Mouse (Mus musculus) ES-E14 (cell line): ENCODE results near the gene Elmo3. TPM values are rescaled to one million over a fixed set of nuclear protein-coding genes. Genes with fewer than 3 reads are reported as not detected.

ENCODE experiments used
- DNase-seq: peaks from one replicate; pipeline ENCODE4 v3.0.0-alpha.2; 2013; ENCODE audit warnings: low read depth, low spot score
- H3K27ac ChIP-seq: 2 replicates; pipeline ENCODE4 v1.5.1; 2012; ENCODE audit warnings: low read depth, mild to moderate bottlenecking, low read length, moderate library complexity, mixed read lengths; ENCODE audit not compliant: poor library complexity, insufficient read depth, severe bottlenecking
- H3K36me3 ChIP-seq: 2 replicates; pipeline ENCODE4 v1.6.1; 2012; ENCODE audit warnings: mild to moderate bottlenecking, low read length, moderate library complexity, mixed read lengths; ENCODE audit not compliant: control insufficient read depth, poor library complexity, insufficient read depth, severe bottlenecking
- H3K4me1 ChIP-seq, 2 experiments: fragments of 150-350 bp in 1 of 2; sonication (generic) in 1 of 2; 2 replicates each; pipeline ENCODE4 v1.6.1; 2012; ENCODE audit warnings: low read length in 2 of 2, mild to moderate bottlenecking in 1 of 2, mixed read lengths in 1 of 2; ENCODE audit not compliant: control insufficient read depth in 2 of 2, insufficient read depth in 2 of 2, poor library complexity in 1 of 2
- H3K4me3 ChIP-seq, 2 experiments: fragments of 150-350 bp in 1 of 2; sonication (generic) in 1 of 2; 2 replicates each; pipeline ENCODE4 v1.5.1; 2012; ENCODE audit warnings: low read length in 2 of 2, low read depth in 1 of 2, mild to moderate bottlenecking in 1 of 2, mixed read lengths in 1 of 2; ENCODE audit not compliant: insufficient read depth in 1 of 2, poor library complexity in 1 of 2, severe bottlenecking in 1 of 2
- H3K9ac ChIP-seq: 2 replicates; pipeline ENCODE4 v1.6.1; 2012; ENCODE audit warnings: low read depth, mild to moderate bottlenecking, low read length, mixed read lengths; ENCODE audit not compliant: poor library complexity, insufficient read depth, severe bottlenecking
- H3K9me3 ChIP-seq: fragments of 150-350 bp; sonication (generic); 2 replicates; pipeline ENCODE4 v1.6.1; 2012; ENCODE audit warnings: low read depth, mild to moderate bottlenecking, low read length; ENCODE audit not compliant: control insufficient read depth, insufficient read depth
- CHD2 ChIP-seq: IDR thresholded peaks from 2 replicates; pipeline ENCODE4 v1.6.1; 2014; ENCODE audit warnings: mild to moderate bottlenecking, low read depth, low read length, inconsistent platforms
- HCFC1 ChIP-seq: IDR thresholded peaks from 2 replicates; pipeline ENCODE4 v1.6.1; 2012; ENCODE audit warnings: low read length, inconsistent platforms, borderline replicate concordance; ENCODE audit not compliant: insufficient read depth
- MAFK ChIP-seq: IDR thresholded peaks from 2 replicates; pipeline ENCODE4 v1.6.1; 2014; ENCODE audit warnings: mild to moderate bottlenecking, low read depth, low read length, inconsistent platforms; ENCODE audit not compliant: insufficient read depth
- ZC3H11A ChIP-seq: IDR thresholded peaks from 2 replicates; pipeline ENCODE4 v1.6.1; 2012; ENCODE audit warnings: low read depth, mild to moderate bottlenecking, inconsistent platforms, low read length, borderline replicate concordance
- ZNF384 ChIP-seq: IDR thresholded peaks from 2 replicates; pipeline ENCODE4 v1.6.1; 2012; ENCODE audit warnings: low read depth, low read length, inconsistent platforms
- in situ Hi-C, 2 experiments: fragments of 600-800 bp; cut with MboI; formaldehyde crosslinking; loops; one replicate each; pipeline ENCODE4 v1.15.1; 2025; ENCODE audit warnings: low sequenced_read_pairs in 2 of 2, inconsistent platforms in 1 of 2; ENCODE audit not compliant: unreplicated experiment in 2 of 2
- total RNA-seq: library from RNA; depleted of rRNA; stranded (reverse); fragments of 300-350 nt; gene quantifications from 2 replicates; pipeline ENCODE4 v1.2.3, GENCODE M21; 2012

The Elmo3 gene
- total RNA-seq, 1 experiment, result 3.5 TPM

DNA sequence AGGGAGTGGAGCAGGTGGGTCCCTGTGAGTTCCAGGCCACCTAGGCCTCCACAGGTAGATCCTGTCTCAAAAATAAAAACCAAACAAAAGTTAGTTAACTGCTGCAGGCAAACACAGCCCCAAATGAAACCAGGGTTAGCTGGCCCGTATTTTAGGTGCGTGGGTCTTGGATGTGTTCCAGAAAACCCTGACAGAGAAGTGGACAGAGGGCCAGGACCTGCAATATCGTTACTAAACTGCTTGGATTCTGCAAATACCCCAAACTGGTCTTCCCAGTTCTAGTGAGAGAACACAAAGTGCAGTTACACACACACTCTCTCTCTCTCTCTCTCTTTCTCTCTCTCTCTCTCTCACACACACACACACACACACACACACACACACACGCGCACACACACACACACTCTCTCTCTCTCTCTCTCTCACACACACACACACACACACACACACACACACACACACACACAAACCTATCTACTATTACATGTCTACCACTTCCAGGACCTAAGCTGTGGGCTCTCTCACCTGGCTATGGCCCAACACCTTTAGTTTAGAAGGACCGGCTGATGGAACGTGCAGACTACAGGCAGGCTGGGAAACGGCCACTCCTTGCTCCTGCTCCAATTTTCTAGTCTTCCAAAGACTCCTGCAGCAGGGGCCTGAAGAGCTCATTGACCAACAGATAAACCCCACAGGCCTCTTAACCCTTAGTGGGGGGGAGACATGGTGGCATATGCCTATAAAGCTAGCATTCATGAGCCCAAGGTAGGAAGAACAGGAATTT, 38.6 kb downstream of the Elmo3 start:
- TF ChIP-seq ZC3H11A, result no peak
- no peak for TF ChIP-seq MAFK
- no peak for TF ChIP-seq CHD2
- no peak for TF ChIP-seq ZNF384
- no peak for TF ChIP-seq HCFC1
- in situ Hi-C loops, result no loop called here
- Histone ChIP-seq H3K36me3 (no peaks in the 10 kb centered on the region), H3K9ac (no peak overlapping the region), H3K4me1 (peaks cover 0 to 12% of the 10 kb centered on the region in 2 experiments; a peak in 3 of 4 replicates), H3K9me3 (no peaks in the 10 kb centered on the region), H3K4me3 (no peak overlapping the region), H3K27ac (no peak overlapping the region)
- no peak for DNase-seq

DNA sequence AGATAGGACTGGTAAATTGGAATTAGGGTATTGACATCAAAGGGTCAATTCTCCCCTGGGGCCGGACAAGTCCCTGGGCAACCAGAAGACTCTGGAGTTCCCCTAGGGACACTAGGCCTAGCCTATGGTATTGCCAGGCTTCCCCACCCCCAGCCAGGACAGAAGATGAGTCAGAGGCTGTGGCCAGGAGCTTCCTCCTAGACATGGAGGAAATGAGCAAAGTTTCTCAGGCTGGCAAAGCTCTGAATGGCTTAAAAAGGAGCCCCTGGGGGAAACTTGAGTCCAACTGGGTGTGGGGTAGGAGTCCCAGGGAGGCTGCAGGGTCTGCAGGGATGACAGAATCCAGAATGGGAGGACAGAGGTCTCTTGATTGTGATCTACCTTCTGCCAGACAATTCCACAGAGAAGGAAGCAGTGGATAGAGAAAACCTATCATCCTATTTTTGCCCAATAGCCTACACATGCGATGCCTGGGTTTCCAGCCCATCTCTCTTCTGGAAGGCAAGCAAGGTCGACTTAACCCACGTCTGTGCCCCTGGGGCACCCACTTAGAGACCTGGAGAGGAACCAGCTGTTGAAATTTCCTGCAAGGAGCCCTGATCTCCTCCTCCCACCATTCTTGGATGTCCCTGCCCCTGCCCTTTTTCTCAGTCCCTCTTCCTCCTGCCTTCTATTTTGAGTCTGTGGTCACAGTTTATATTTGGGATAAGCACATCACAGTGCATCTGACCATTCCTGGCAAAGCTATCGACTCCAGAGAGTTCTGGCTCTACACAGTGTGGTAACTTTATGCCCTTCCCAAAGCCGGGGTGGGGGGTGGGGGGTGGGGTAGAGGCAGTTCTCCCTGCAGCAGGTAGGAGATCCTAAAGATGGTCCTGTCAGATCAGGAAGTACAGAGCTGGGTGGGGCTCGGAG, 39.9 kb downstream of the Elmo3 start:
- TF ChIP-seq CHD2, result no peak
- no peak for TF ChIP-seq HCFC1
- no peak for TF ChIP-seq ZNF384
- no peak for TF ChIP-seq ZC3H11A
- no peak for TF ChIP-seq MAFK
- Histone ChIP-seq H3K36me3 (no peaks in the 10 kb centered on the region), H3K4me1 (peaks cover 0 to 11% of the 10 kb centered on the region in 2 experiments; a peak in 3 of 4 replicates), H3K9me3 (no peaks in the 10 kb centered on the region), H3K27ac (no peak overlapping the region), H3K9ac (no peak overlapping the region), H3K4me3 (no peak overlapping the region)
- no peak for DNase-seq
- in situ Hi-C loops, result no loop called here

GRCm38 (mm10) chr8:105346611-105347427, 41.4 kb downstream of the Elmo3 start:
- Histone ChIP-seq H3K9me3 (no peaks in the 10 kb centered on the region), H3K4me1 (peaks cover 0 to 7% of the 10 kb centered on the region in 2 experiments; a peak in 3 of 4 replicates), H3K4me3 (peak overlapping the region; percentile 86 to 90), H3K36me3 (no peaks in the 10 kb centered on the region), H3K27ac (0 out of 2 replicates have a peak overlapping the region, but pooled peaks have one; percentile 16), H3K9ac (peak overlapping the region; percentile 75)
- TF ChIP-seq MAFK (no peak), ZC3H11A (no peak), HCFC1 (no peak), CHD2 (no peak), ZNF384 (no peak)
- no peak for DNase-seq
- in situ Hi-C loops, result no loop called here
